Mouse (Mus musculus) stomach, postnatal 0 days (tissue): ENCODE measurements around the gene B3gnt2.

Experiments used
- CTCF ChIP-seq: IDR thresholded peaks from 2 replicates; pipeline ENCODE4 v1.5.1; 2016; ENCODE audit warnings: antibody characterized with exemption, low read depth, mild to moderate bottlenecking, moderate library complexity
- EP300 ChIP-seq: optimal IDR thresholded peaks from 2 replicates; pipeline ENCODE3; 2016; ENCODE audit warnings: antibody characterized with exemption

DNA sequence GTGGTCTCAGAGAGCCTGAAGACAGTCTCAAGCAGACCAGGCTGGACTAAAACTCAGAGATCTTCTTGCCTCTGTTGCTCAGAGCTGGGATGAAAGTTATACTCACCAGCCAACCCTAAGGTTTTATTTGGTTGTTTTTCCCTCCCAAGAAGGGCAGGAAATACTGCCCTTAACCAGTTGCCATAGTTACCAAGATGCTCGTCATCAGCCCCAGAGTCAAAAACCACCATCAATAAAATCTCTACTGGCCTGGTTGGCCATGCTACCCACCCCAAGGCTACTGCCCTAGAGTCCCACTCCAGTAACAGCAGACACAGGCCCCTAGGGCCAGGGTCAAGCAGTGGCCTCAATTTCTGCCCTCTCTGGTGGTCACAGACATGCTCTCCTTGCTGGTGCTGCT is 8.3 kb downstream of the B3gnt2 start:
- TF ChIP-seq CTCF: no peak
- TF ChIP-seq EP300: no peak
